Mouse (Mus musculus) lung, embryonic 15.5 days (tissue): Measurements from ENCODE around the gene Kmt2b. TPM values are rescaled to one million over a fixed set of nuclear protein-coding genes. Genes with fewer than 3 reads are reported as not detected.

ENCODE experiments used
- ATAC-seq: fragments of 200-750 bp; cut with Nextera tagmentation; 2 replicates; pipeline ENCODE4 v1.8.0; 2017; ENCODE audit warnings: moderate number of reproducible peaks, borderline replicate concordance; ENCODE audit not compliant: low FRiP score, low TSS enrichment; ENCODE audit errors: extremely low read depth
- H3K27ac ChIP-seq: fragments of 300-500 bp; sonication (generic); 2 replicates; pipeline ENCODE4 v1.5.1; 2015; ENCODE audit warnings: moderate library complexity, mild to moderate bottlenecking, inconsistent platforms
- H3K27me3 ChIP-seq: fragments of 300-500 bp; sonication (generic); 2 replicates; pipeline ENCODE4 v1.6.1; 2015; ENCODE audit warnings: inconsistent platforms
- H3K36me3 ChIP-seq: fragments of 300-500 bp; sonication (generic); 2 replicates; pipeline ENCODE4 v1.6.1; 2015; ENCODE audit warnings: inconsistent platforms
- H3K4me1 ChIP-seq: fragments of 300-500 bp; sonication (generic); 2 replicates; pipeline ENCODE4 v1.6.1; 2015; ENCODE audit warnings: inconsistent platforms
- H3K4me2 ChIP-seq: fragments of 300-500 bp; sonication (generic); 2 replicates; pipeline ENCODE4 v1.6.1; 2015; ENCODE audit warnings: inconsistent platforms, mild to moderate bottlenecking, moderate library complexity
- H3K4me3 ChIP-seq: fragments of 300-500 bp; sonication (generic); 2 replicates; pipeline ENCODE4 v1.5.1; 2015; ENCODE audit warnings: mild to moderate bottlenecking, inconsistent platforms
- H3K9ac ChIP-seq: fragments of 300-500 bp; sonication (generic); 2 replicates; pipeline ENCODE4 v1.6.1; 2015; ENCODE audit warnings: inconsistent platforms
- H3K9me3 ChIP-seq: fragments of 300-500 bp; sonication (generic); 2 replicates; pipeline ENCODE4 v1.6.1; 2016; ENCODE audit warnings: inconsistent platforms
- WGBS: fragments of 180-500 bp; shearing (Covaris S2); methylation state at CpG from one replicate; pipeline ENCODE4 v1.1.7; 2015; 5-methylcytosine and 5-hydroxymethylcytosine counted together
- microRNA-seq: library from miRNA; unstranded; fragments of <30 nt; microRNA quantifications from one replicate; pipeline ENCODE4, GENCODE M21; 2016
- polyA plus RNA-seq: library from polyadenylated mRNA; unstranded; fragments of >200 nt; fragmentation: Nextera tagmentation; extraction: Ambion mirVana; gene quantifications from 2 replicates; pipeline ENCODE4 v1.2.1, GENCODE M21; 2015

Gene Kmt2b
- polyA plus RNA-seq, 1 experiment from 2014 or later, result 8.4 TPM

GRCm38 (mm10) chr7:30524487-30524886, 64.0 kb downstream of the Kmt2b start:
- Histone ChIP-seq H3K27me3 (no peaks in the 10 kb centered on the region), H3K27ac (no peak overlapping the region), H3K4me1 (peaks cover 12% of the 10 kb centered on the region), H3K4me2 (no peak overlapping the region), H3K9ac (no peak overlapping the region), H3K9me3 (no peaks in the 10 kb centered on the region), H3K36me3 (peaks cover 39% of the 10 kb centered on the region), H3K4me3 (no peak overlapping the region)
- 83% methylated on average over 6 of the region's 6 CpGs for WGBS
- no peak for ATAC-seq

DNA sequence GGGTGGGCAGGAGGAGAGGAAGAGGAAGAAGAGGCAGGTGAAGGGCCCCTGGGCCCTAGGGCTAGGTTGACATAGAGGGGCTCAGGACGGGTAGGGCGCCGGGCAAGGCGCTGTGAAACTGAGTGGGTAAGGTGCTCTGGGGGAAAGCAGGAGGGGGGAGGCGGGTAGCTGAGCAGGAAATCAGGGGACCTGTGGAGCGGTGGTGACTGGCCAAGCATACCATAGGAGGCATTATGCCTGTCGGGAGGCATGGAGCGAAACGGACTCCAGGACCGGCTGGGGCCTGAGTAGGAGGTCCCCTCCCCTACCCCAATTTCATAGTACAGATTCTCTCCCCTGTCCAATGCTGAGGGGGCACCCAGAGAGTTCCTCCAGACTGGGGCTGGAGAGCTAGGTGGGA, 65.7 kb downstream of the Kmt2b start:
- Histone ChIP-seq H3K4me1 (peaks cover 12% of the 10 kb centered on the region), H3K9ac (no peak overlapping the region), H3K27ac (no peak overlapping the region), H3K4me2 (no peak overlapping the region), H3K36me3 (peaks cover 24% of the 10 kb centered on the region), H3K9me3 (no peaks in the 10 kb centered on the region), H3K27me3 (no peaks in the 10 kb centered on the region), H3K4me3 (no peak overlapping the region)
- ATAC-seq, result no peak
- 76% methylated on average over 10 of the region's 10 CpGs for WGBS

GRCm38 (mm10) chr7:30520856-30521255, 67.7 kb downstream of the Kmt2b start:
- 74% methylated on average over 5 of the region's 5 CpGs for WGBS
- H3K27me3 ChIP-seq, result no peaks in the 10 kb centered on the region
- H3K4me3 ChIP-seq, result no peak overlapping the region
- no peak for ATAC-seq
- H3K4me2 ChIP-seq, result no peak overlapping the region
- peaks cover 1% of the 10 kb centered on the region for H3K4me1 ChIP-seq
- H3K36me3 ChIP-seq, result peaks cover 14% of the 10 kb centered on the region
- H3K27ac ChIP-seq, result no peak overlapping the region
- H3K9ac ChIP-seq, result no peak overlapping the region
- no peaks in the 10 kb centered on the region for H3K9me3 ChIP-seq

- no peak overlapping the region for H3K4me2 ChIP-seq
- H3K27ac ChIP-seq, result no peak overlapping the region
- ATAC-seq, result 0 out of 2 replicates have a peak, but pooled peaks have one; percentile 32
- no peaks in the 10 kb centered on the region for H3K27me3 ChIP-seq
- peaks cover 14% of the 10 kb centered on the region for H3K36me3 ChIP-seq
- H3K4me3 ChIP-seq, result no peak overlapping the region
- WGBS, result 72% methylated on average over 4 of the region's 4 CpGs
- no peaks in the 10 kb centered on the region for H3K4me1 ChIP-seq
- no peak overlapping the region for H3K9ac ChIP-seq
- H3K9me3 ChIP-seq, result no peaks in the 10 kb centered on the region
Measured at GRCm38 (mm10) chr7:30520396-30520795, 68.1 kb downstream of the Kmt2b start.

Small RNAs within 50 kb of the gene (microRNA-seq; reads per million reads assigned to microRNA genes)
- gene Gm38670 (1.9 reads per million, percentile 4 among the genes with 10 or more reads in this experiment), gene Mir3569 (not detected)

Other genes with a start within 250 kb of the Kmt2b start
- 4.2 TPM in 2 replicates for gene Lrfn3, start 226.0 kb downstream of the Kmt2b start, polyA plus RNA-seq
- gene Tyrobp, start 175.0 kb downstream of the Kmt2b start, polyA plus RNA-seq, result 50.8 and 56.1 TPM in 2 replicates
- gene Hcst, start 168.9 kb downstream of the Kmt2b start, polyA plus RNA-seq, result 0.70 and 2.3 TPM in 2 replicates
- gene Nfkbid, start 167.0 kb downstream of the Kmt2b start, polyA plus RNA-seq, result 1.5 and 2.1 TPM in 2 replicates
- gene Aplp1, start 143.2 kb downstream of the Kmt2b start, polyA plus RNA-seq, result 23.9 and 24.4 TPM in 2 replicates
- gene Kirrel2, start 131.0 kb downstream of the Kmt2b start, polyA plus RNA-seq, result not detected in 2 replicates
- gene Nphs1, start 130.4 kb downstream of the Kmt2b start, polyA plus RNA-seq, result 0.08 TPM in 1 of 2 replicates, not detected in the other
- gene Prodh2, start 95.1 kb downstream of the Kmt2b start, polyA plus RNA-seq, result 0.25 and 0.44 TPM in 2 replicates
- 7.7 and 9.3 TPM in 2 replicates for gene Arhgap33, start 53.7 kb downstream of the Kmt2b start, polyA plus RNA-seq
- gene Hspb6, start 36.5 kb downstream of the Kmt2b start, polyA plus RNA-seq, result 32.1 and 33.6 TPM in 2 replicates
- gene Proser3, start 36.4 kb downstream of the Kmt2b start, polyA plus RNA-seq, result 13.2 and 18.3 TPM in 2 replicates
- 36.0 and 38.8 TPM in 2 replicates for gene Lin37, start 28.9 kb downstream of the Kmt2b start, polyA plus RNA-seq
- 99.0 TPM in 2 replicates for gene U2af1l4, start 25.4 kb downstream of the Kmt2b start, polyA plus RNA-seq
- gene Gm49396, start 25.4 kb downstream of the Kmt2b start, polyA plus RNA-seq, result 13.0 and 15.1 TPM in 2 replicates
- gene Psenen, start 25.1 kb downstream of the Kmt2b start, polyA plus RNA-seq, result 119 and 124 TPM in 2 replicates
- 4.6 and 5.0 TPM in 2 replicates for gene Igflr1, start 23.3 kb downstream of the Kmt2b start, polyA plus RNA-seq
- 2.3 and 3.7 TPM in 2 replicates for gene Zbtb32, start 10.2 kb upstream of the Kmt2b start, polyA plus RNA-seq
- gene Upk1a, start 24.1 kb upstream of the Kmt2b start, polyA plus RNA-seq, result 0.88 and 1.4 TPM in 2 replicates
- gene Cox6b1, start 37.4 kb upstream of the Kmt2b start, polyA plus RNA-seq, result 867 and 890 TPM in 2 replicates
- gene Etv2, start 47.1 kb upstream of the Kmt2b start, polyA plus RNA-seq, result not detected in 2 replicates
- gene Rbm42, start 61.6 kb upstream of the Kmt2b start, polyA plus RNA-seq, result 126 and 130 TPM in 2 replicates
- gene Haus5, start 76.3 kb upstream of the Kmt2b start, polyA plus RNA-seq, result 61.9 and 62.6 TPM in 2 replicates
- not detected in 2 replicates for gene Pmis2, start 82.9 kb upstream of the Kmt2b start, polyA plus RNA-seq
- gene 2200002J24Rik, start 110.2 kb upstream of the Kmt2b start, polyA plus RNA-seq, result 0.96 TPM in 1 of 2 replicates, not detected in the other
- gene Atp4a, start 123.5 kb upstream of the Kmt2b start, polyA plus RNA-seq, result 0.40 and 0.41 TPM in 2 replicates
- gene Tmem147, start 140.8 kb upstream of the Kmt2b start, polyA plus RNA-seq, result 153 and 159 TPM in 2 replicates
- gene Gapdhs, start 155.0 kb upstream of the Kmt2b start, polyA plus RNA-seq, result 0.19 and 0.46 TPM in 2 replicates
- 1.4 and 1.8 TPM in 2 replicates for gene Sbsn, start 162.7 kb upstream of the Kmt2b start, polyA plus RNA-seq
- gene Dmkn, start 175.0 kb upstream of the Kmt2b start, polyA plus RNA-seq, result 5.4 and 5.9 TPM in 2 replicates
- 2.4 and 5.1 TPM in 2 replicates for gene Krtdap, start 199.2 kb upstream of the Kmt2b start, polyA plus RNA-seq
- 0.38 and 0.46 TPM in 2 replicates for gene Ffar2, start 235.0 kb upstream of the Kmt2b start, polyA plus RNA-seq